Mouse (Mus musculus) intestine, embryonic 14.5 days (tissue): ENCODE results near the gene Rpl36a-ps1. TPM values are rescaled to one million over a fixed set of nuclear protein-coding genes. Genes with fewer than 3 reads are reported as not detected.

ENCODE experiments used
- ATAC-seq: fragments of 200-750 bp; cut with Nextera tagmentation; replicated peaks from 2 replicates; pipeline ENCODE4 v1.8.0; 2017; ENCODE audit warnings: low read depth, moderate number of reproducible peaks, moderate TSS enrichment, moderate library complexity; ENCODE audit not compliant: low FRiP score, low TSS enrichment
- DNase-seq: peaks from one replicate; pipeline ENCODE4 v3.0.0-alpha.2; 2018; ENCODE audit warnings: low spot score
- H3K27ac ChIP-seq: fragments of 300-500 bp; sonication (generic); 2 replicates; pipeline ENCODE4 v1.5.1; 2014; ENCODE audit warnings: low read depth, mild to moderate bottlenecking, control low read depth
- H3K27me3 ChIP-seq: fragments of 300-500 bp; sonication (generic); replicated peaks from 2 replicates; pipeline ENCODE4 v1.6.1; 2014; ENCODE audit warnings: low read length, control low read depth; ENCODE audit not compliant: control insufficient read depth, insufficient read depth
- H3K36me3 ChIP-seq: fragments of 300-500 bp; sonication (generic); 2 replicates; pipeline ENCODE4 v1.6.1; 2014; ENCODE audit warnings: low read length, control low read depth; ENCODE audit not compliant: control insufficient read depth, insufficient read depth
- H3K4me1 ChIP-seq: fragments of 300-500 bp; sonication (generic); replicated peaks from 2 replicates; pipeline ENCODE4 v1.6.1; 2014; ENCODE audit warnings: low read length, control low read depth, mixed read lengths; ENCODE audit not compliant: control insufficient read depth, insufficient read depth
- H3K4me2 ChIP-seq: fragments of 300-500 bp; sonication (generic); 2 replicates; pipeline ENCODE4 v1.6.1; 2014; ENCODE audit warnings: low read length
- H3K4me3 ChIP-seq: fragments of 300-500 bp; sonication (generic); 2 replicates; pipeline ENCODE4 v1.5.1; 2014; ENCODE audit warnings: low read depth, low read length, control low read depth, mixed read lengths
- H3K9ac ChIP-seq: fragments of 300-500 bp; sonication (generic); 2 replicates; pipeline ENCODE4 v1.6.1; 2014; ENCODE audit warnings: mild to moderate bottlenecking, low read length
- H3K9me3 ChIP-seq: fragments of 300-500 bp; sonication (generic); 2 replicates; pipeline ENCODE4 v1.6.1; 2016; ENCODE audit warnings: low read length, control low read depth; ENCODE audit not compliant: control insufficient read depth
- WGBS: fragments of 180-500 bp; shearing (Covaris S2); extraction: QIAGEN DNeasy Blood & Tissue Kit; methylation state at CpG from one replicate; pipeline ENCODE4 v1.1.7; 2014; 5-methylcytosine and 5-hydroxymethylcytosine counted together
- polyA plus RNA-seq: library from polyadenylated mRNA; unstranded; fragments of >200 nt; fragmentation: Nextera tagmentation; extraction: Ambion mirVana; gene quantifications from 2 replicates; pipeline ENCODE4 v1.2.1, GENCODE M21; 2014

The Rpl36a-ps1 gene
- polyA plus RNA-seq, 1 experiment from 2014 or later, result 2.6 TPM

DNA sequence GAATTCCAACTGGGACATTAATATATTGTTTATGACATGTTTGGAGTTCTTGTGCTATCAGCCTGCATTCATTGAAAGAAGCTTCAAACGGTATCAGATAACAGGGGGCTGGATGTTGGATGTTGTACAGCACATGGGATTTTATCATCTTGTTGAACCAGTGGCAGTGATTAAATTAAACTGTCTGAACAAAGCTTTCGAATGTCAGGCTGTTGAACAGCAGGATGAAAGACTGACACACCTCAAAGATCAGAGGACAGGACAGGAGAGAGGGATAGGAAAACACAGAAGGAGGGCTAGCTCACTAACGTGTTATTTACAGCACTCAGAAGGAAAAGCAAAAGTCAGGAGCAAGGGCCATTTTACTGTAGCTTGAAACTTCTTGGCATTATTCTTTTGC is 4.3 kb downstream of the Rpl36a-ps1 start:
- Histone ChIP-seq H3K4me3 (no peak overlapping the region), H3K4me1 (no peaks in the 10 kb centered on the region), H3K4me2 (no peak overlapping the region), H3K27ac (no peak overlapping the region), H3K9ac (no peak overlapping the region), H3K9me3 (no peaks in the 10 kb centered on the region), H3K27me3 (no peaks in the 10 kb centered on the region), H3K36me3 (no peaks in the 10 kb centered on the region)
- WGBS, result 40% methylated on average over 3 of the region's 3 CpGs
- ATAC-seq (no peak), DNase-seq (no peak)

GRCm38 (mm10) chr14:98971921-98972320 is 22.2 kb downstream of the Rpl36a-ps1 start:
- WGBS, result 46% methylated on average over 4 of the region's 4 CpGs
- Histone ChIP-seq H3K27me3 (no peaks in the 10 kb centered on the region), H3K4me2 (no peak overlapping the region), H3K4me3 (no peak overlapping the region), H3K36me3 (no peaks in the 10 kb centered on the region), H3K9me3 (no peaks in the 10 kb centered on the region), H3K4me1 (no peaks in the 10 kb centered on the region), H3K9ac (no peak overlapping the region), H3K27ac (no peak overlapping the region)
- ATAC-seq (no peak), DNase-seq (no peak)

DNA sequence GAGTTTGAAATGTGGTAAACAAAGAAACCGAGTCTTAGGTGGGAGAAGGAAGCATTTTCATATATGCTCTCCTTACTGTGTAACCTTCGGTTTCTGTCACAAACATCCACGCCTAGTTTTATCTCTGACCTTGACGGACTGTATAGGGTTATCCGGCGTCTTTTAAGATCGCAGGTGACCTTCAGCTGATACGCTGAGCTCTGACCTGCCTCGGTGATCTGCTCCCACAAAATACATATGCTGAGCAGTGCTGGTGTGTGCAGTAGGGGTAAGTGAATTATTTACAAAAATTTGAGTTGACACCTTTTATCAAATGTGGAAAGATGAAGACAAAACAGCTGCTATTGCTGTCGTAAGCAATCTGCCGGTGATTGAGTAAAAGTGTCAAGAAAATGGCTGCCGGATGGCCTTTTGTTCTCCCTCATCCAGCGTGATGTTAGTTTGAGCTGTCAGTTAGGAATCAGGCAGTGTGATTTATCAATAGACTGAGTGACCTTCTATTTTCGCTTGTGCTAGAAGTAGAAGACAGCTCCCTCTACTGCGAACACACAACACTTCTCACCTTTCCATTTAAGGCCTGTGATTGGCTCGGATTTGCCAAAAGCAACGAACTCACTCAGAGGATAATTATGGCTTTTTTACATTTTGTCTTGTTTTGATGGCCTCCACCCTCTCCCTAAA is 35.0 kb downstream of the Rpl36a-ps1 start:
- Histone ChIP-seq H3K4me1 (no peaks in the 10 kb centered on the region), H3K9me3 (no peaks in the 10 kb centered on the region), H3K9ac (no peak overlapping the region), H3K4me3 (no peak overlapping the region), H3K4me2 (no peak overlapping the region), H3K27ac (no peak overlapping the region), H3K27me3 (no peaks in the 10 kb centered on the region), H3K36me3 (no peaks in the 10 kb centered on the region)
- 0 out of 2 replicates have a peak, but pooled peaks have one; percentile 40 for ATAC-seq
- DNase-seq, result no peak
- WGBS, result 56% methylated on average over 17 of the region's 17 CpGs

DNA sequence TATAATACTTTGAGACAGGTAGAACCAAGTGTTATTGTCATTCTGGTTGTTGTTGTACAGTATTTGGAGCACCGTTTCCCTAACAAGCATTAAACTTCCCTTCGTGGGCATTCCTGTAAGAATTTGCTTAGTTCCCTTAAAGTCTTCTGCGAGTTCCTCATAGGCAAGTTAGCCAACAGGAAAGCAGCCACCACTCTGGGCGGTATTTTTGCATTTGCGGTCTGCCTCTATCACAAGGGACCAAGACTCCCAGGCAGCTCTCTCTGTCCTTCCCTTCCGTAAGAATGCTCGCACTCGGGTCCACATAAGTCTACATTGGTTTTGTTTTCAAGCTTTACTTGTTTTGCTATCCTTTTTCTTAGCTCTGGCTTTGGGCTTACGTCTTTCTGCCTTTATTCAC is 37.3 kb downstream of the Rpl36a-ps1 start:
- no peaks in the 10 kb centered on the region for H3K4me1 ChIP-seq
- H3K4me2 ChIP-seq, result no peak overlapping the region
- no peak overlapping the region for H3K9ac ChIP-seq
- no peak for ATAC-seq
- 91% methylated on average over 9 of the region's 9 CpGs for WGBS
- H3K4me3 ChIP-seq, result no peak overlapping the region
- no peak overlapping the region for H3K27ac ChIP-seq
- H3K9me3 ChIP-seq, result no peaks in the 10 kb centered on the region
- H3K36me3 ChIP-seq, result no peaks in the 10 kb centered on the region
- DNase-seq, result no peak
- no peaks in the 10 kb centered on the region for H3K27me3 ChIP-seq

- Histone ChIP-seq H3K4me1 (no peaks in the 10 kb centered on the region), H3K36me3 (no peaks in the 10 kb centered on the region), H3K27me3 (no peaks in the 10 kb centered on the region), H3K27ac (no peak overlapping the region), H3K9me3 (no peaks in the 10 kb centered on the region), H3K4me3 (no peak overlapping the region), H3K4me2 (no peak overlapping the region), H3K9ac (no peak overlapping the region)
- no peak for ATAC-seq
- 85% methylated on average over 7 of the region's 7 CpGs for WGBS
- no peak for DNase-seq
Measured at GRCm38 (mm10) chr14:98952441-98952840, 41.7 kb downstream of the Rpl36a-ps1 start.

- WGBS, result 82% methylated on average over 4 of the region's 4 CpGs
- Histone ChIP-seq H3K4me2 (no peak overlapping the region), H3K9me3 (no peaks in the 10 kb centered on the region), H3K27me3 (no peaks in the 10 kb centered on the region), H3K9ac (no peak overlapping the region), H3K27ac (no peak overlapping the region), H3K36me3 (no peaks in the 10 kb centered on the region), H3K4me1 (no peaks in the 10 kb centered on the region), H3K4me3 (no peak overlapping the region)
- DNase-seq, result no peak
- ATAC-seq, result no peak
Measured at GRCm38 (mm10) chr14:98951626-98952290, 42.4 kb downstream of the Rpl36a-ps1 start.

Other genes with a start within 250 kb of the Rpl36a-ps1 start
- gene Mzt1, start 51.8 kb upstream of the Rpl36a-ps1 start, polyA plus RNA-seq, result 53.1 and 64.1 TPM in 2 replicates
- 69.4 and 76.9 TPM in 2 replicates for gene Bora, start 51.9 kb upstream of the Rpl36a-ps1 start, polyA plus RNA-seq
- gene Pibf1, start 105.1 kb upstream of the Rpl36a-ps1 start, polyA plus RNA-seq, result 17.7 and 21.6 TPM in 2 replicates
- 46.6 and 47.3 TPM in 2 replicates for gene Dis3, start 105.5 kb upstream of the Rpl36a-ps1 start, polyA plus RNA-seq